Mouse (Mus musculus) activated CD4-positive, CD25-positive, alpha-beta regulatory T cell, adult 4 months (primary cell): ENCODE results near the gene Insm1. TPM values are rescaled to one million over a fixed set of nuclear protein-coding genes. Genes with fewer than 3 reads are reported as not detected.

Experiments used
- ATAC-seq: one replicate; pipeline ENCODE4 v1.8.0; 2017
- polyA plus RNA-seq, 2 experiments: library from polyadenylated mRNA; unstranded; fragments of 100-300 nt; shearing (Covaris generic); gene quantifications; one replicate each; pipeline ENCODE4 v1.2.1; 2017

Insm1 gene
- polyA plus RNA-seq, 2 experiments from 2014 or later = not detected

- no peak for ATAC-seq
Observed at GRCm38 (mm10) chr2:146225818-146226217, 4.1 kb downstream of the Insm1 start.

DNA sequence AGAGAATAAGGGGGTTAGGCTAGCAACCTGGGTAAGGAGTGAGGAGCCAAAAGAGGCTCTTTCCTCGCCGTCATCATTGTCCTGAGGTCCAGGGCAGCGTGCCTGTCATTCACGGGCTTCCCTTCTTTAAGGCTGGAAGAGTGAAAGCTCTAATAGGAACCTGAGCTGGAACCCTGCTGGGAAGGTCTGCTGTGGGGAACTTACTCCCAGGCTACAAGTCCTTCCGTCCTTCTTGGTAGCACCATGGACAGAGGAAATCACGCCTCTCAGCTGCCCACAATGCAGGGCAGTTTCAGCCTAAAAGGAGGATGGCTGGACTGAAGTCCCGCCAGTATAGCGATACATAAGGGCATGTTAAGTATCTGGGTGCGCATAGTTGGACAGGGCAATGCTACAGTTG is 4.8 kb downstream of the Insm1 start:
- no peak for ATAC-seq

- no peak for ATAC-seq
Observed at GRCm38 (mm10) chr2:146227646-146228045, 5.9 kb downstream of the Insm1 start.

GRCm38 (mm10) chr2:146228435-146228834 is 6.7 kb downstream of the Insm1 start:
- no peak for ATAC-seq

DNA sequence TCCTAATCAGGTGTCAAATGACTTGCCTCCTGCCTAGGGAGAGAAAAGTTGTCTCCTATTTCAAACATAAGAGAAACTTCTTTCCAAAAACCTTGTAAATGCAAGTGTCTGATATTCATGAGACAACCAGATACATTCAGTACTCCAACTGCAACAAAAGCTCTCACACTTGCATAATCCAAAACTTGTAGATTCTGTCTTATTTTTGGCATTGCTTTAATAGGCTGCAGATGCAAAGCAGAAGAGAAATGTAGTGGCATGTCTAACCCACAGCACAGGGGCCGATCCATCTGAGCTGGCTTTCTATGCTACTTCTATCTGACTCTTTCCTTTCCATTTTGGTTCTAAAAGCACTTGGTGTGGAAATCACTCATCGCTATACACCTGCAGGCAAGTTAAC is 9.8 kb downstream of the Insm1 start:
- ATAC-seq = no peak

GRCm38 (mm10) chr2:146239196-146239747 is 17.6 kb downstream of the Insm1 start:
- ATAC-seq = no peak

- ATAC-seq = no peak
Observed at GRCm38 (mm10) chr2:146244049-146244448, 22.3 kb downstream of the Insm1 start.

GRCm38 (mm10) chr2:146245401-146245800 is 23.7 kb downstream of the Insm1 start:
- no peak for ATAC-seq

GRCm38 (mm10) chr2:146246409-146247075 is 24.8 kb downstream of the Insm1 start:
- ATAC-seq = no peak

GRCm38 (mm10) chr2:146247576-146247975 is 25.9 kb downstream of the Insm1 start:
- ATAC-seq = no peak

DNA sequence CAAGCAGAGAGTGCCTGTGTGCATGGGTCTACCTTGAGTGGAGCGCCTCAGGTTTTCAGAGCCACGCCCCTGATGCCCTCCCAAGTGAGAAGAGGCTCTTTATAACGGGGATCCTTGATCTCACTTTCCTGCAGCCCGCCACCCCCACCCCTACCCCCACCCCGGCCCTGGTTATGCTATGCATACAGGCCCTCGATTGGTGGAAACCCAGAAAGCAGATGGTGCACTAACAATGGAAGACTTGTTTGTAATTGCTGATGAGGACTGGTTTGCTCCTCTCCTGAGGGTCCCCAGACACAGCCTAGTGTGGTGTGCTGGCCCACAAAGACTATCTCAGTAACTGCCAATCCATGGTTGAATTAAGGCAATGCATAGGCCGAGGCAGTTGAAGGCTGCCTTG is 27.3 kb downstream of the Insm1 start:
- no peak for ATAC-seq

DNA sequence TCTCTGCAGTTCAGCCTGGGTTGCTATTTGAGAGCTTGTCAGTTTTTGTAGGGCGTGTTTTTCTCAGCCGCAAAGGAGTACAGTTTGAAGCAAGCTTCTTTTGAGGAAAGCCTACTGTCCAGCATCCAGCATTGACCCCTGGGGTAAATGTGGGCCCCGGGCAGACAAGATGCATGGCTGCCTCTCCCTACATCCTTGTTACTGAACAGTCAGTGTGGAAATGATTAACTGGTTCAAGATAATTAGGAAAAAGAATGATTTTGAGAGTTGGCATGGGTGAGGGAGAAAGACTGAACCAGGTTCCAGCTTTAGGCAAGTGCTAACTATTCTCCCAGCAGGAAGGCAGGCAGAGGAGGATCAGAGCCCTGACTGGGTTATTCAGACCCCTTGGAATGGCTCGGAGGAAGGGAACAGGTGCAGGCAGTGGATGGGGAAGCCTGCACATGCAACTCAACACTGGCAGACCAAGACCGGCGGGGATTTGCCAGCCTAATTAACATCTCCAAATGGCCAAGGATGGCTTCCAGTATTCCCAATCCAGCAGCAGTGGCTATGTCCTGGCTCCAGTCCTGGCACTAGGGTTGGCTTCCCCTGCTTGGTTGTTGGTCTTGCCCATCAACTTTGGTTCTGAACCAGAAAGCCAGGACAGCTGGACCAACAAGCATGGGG is 28.6 kb downstream of the Insm1 start:
- ATAC-seq = no peak

DNA sequence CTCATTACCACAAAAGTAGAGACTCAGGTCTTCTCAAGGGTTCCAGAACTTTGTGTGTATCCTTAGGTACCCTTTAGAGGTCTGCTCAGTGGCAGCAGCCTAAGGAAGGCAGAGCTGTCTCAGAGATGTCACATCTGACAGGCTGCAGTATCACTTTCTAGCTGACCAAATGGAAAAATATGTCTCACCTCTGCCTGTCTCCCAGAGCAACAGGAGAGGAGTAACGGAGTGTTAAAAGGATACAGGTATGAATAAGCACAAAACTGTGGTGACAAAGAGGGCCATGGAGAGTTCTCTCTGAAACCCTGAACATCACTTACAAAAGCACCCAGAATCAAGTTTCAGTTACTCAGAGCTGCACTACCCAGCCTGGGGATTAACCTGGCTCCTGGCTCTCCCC is 32.7 kb downstream of the Insm1 start:
- ATAC-seq = no peak

GRCm38 (mm10) chr2:146255636-146256035 is 33.9 kb downstream of the Insm1 start:
- no peak for ATAC-seq

GRCm38 (mm10) chr2:146256321-146256875 is 34.7 kb downstream of the Insm1 start:
- ATAC-seq = no peak

GRCm38 (mm10) chr2:146257037-146257436 is 35.3 kb downstream of the Insm1 start:
- no peak for ATAC-seq

DNA sequence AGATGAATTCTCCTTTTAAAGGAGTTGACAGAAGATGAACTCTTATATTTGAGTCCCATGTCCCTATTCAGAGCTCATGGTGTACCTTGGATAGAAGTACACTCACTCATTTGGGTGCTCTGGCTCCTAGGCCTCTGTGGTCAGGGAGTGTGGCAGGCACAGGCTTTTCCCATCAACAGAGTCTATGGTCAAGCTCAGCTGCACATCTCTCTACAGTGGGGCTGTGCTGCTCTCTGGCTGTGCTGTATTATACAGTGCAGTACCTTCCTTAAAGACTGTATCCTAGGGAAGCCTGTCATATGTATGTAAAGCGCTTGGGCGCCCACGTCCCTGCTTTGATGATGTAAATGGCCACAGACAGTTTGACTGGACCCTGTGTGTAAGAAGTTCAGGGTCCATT is 35.9 kb downstream of the Insm1 start:
- no peak for ATAC-seq

DNA sequence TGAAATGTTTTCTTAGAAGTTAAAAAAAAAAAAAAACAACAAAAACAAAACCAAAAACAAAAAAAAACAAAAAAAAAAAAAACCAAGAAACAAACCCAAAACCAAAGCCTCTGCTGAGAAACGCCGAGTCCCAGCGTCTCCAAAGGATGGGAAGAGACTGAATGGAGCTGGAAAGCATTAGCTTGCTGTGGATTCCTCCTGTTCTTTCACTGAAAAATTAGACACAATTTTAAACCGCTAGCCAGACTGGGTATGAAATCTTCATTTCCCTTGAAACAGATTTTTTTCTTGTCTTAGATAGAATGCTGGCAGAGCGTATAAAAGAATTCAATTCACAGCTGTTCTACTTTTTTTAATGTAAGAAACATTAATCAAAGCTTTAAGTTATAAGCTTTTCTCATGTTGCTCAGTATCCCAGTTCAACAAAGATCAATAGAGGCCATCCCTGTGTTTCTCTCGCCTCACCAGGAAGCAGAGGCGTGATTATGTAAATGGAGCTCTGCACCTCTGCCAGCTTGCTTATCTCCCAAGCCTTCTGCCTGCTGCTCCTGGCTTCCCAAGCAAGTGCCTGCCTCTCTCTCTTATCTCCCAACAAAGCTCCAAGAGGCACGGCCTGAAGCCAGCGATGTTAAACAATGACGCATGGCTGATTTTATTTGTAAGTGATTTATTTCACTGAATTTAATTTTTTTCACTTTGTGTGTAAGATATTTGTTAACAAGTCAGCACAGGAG is 37.2 kb downstream of the Insm1 start:
- no peak for ATAC-seq

DNA sequence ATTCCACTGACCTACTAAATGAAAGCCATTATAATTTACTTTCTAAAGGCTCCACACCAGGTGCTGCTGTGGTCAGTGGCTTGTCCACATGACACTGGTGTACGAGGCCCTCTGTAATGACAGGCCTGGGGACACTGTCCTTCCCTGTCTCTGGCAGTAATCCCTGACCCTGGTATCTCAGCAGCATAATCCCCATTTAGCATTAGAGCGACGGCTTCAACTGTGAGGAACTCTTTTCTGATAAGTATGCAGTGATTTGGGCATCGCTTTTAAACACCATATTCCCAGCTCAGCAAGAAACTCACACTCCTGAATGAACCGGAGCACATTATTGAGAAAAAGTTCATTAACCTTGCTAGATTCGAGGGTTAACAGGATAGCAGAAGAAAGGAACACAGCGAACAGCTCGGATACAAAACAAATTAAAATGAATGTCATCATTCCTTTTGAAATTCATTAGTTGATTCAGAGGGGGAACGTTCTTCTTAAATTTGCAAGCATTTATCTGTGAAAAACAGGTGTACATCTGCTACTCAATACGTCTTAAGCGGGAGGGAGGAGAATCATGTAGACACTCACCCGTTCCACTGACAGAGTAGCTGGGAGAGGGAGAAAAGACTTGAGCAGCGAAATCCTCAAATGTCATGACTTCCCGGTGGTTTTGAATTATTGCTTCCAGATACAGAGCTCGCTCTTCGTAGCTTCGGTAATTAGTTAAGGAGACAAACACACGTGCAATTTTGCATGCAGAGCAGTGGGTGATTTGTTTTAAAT is 38.3 kb downstream of the Insm1 start:
- ATAC-seq = no peak

DNA sequence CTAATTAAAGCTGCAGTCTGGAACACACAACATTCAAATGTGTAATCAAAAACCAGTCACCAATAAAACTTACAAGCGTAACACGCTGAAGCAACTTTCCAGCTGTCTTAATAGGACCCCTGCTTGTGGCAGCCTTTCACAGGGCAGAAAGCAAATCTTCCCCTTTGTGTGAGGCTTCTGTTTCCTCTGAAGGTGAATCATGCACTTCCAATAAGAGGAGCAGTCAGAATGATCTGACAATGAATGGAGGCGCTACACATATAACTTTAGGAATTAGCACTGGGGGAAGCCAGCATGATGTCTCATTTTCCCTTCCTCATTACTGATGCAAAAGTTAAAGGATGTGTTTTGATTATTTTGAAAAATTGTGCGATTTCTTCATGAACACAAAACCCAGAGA is 39.4 kb downstream of the Insm1 start:
- no peak for ATAC-seq

GRCm38 (mm10) chr2:146262215-146262614 is 40.5 kb downstream of the Insm1 start:
- no peak for ATAC-seq

GRCm38 (mm10) chr2:146262966-146263365 is 41.2 kb downstream of the Insm1 start:
- no peak for ATAC-seq
